Mouse (Mus musculus): ENCODE measurements at regions not wholly inside any gene's neighbourhood (a gene's known extent, or its start where the extent isn't known, plus 50 kb on each side); places are given as distances from the start of the nearest gene placed in this dataset.

- Histone ChIP-seq H3K36me3 (ENCODE audit: control insufficient read depth, insufficient read depth) (no peaks in the 10 kb centered on the region), H3K27me3 (ENCODE audit: control insufficient read depth, insufficient read depth, insufficient read length) (no peaks in the 10 kb centered on the region), H3K4me2 (ENCODE audit: low read depth) (peak overlapping the region; percentile 3), H3ac (ENCODE audit: control insufficient read depth, insufficient read length) (no peak overlapping the region), H3K4me3 (no peak overlapping the region), H3K79me2 (ENCODE audit: control insufficient read depth, insufficient read depth) (no peaks in the 10 kb centered on the region)
- TF ChIP-seq USF1 (IDR thresholded peaks at IDR 0.05; ENCODE audit: low read depth) (no peak), MYOD1 (IDR thresholded peaks at IDR 0.05; ENCODE audit: control insufficient read depth in 1 of 3, insufficient read length in 2 of 3, low read depth in 2 of 3) (no peak), SRF (IDR thresholded peaks at IDR 0.05; ENCODE audit: control insufficient read depth, insufficient read length, low read depth) (no peak), REST (IDR thresholded peaks at IDR 0.05; ENCODE audit: insufficient read depth, insufficient read length) (no peak), CEBPB (IDR thresholded peaks at IDR 0.05; ENCODE audit: insufficient read depth, poor library complexity, severe bottlenecking) (no peak), POLR2AphosphoS2 (IDR thresholded peaks at IDR 0.05; ENCODE audit: insufficient read length, low read depth) (no peak), E2F4 (IDR thresholded peaks at IDR 0.05; ENCODE audit: insufficient read depth) (no peak), TCF12 (IDR thresholded peaks at IDR 0.05; ENCODE audit: insufficient read depth, poor library complexity, severe bottlenecking) (no peak), MAX (IDR thresholded peaks at IDR 0.05; ENCODE audit: low read depth) (no peak), MYOG (IDR thresholded peaks at IDR 0.05; ENCODE audit: control insufficient read depth in 1 of 3, insufficient read depth in 1 of 3, insufficient read length in 2 of 3, low read depth in 2 of 3) (no peak), POLR2A (IDR thresholded peaks at IDR 0.05; ENCODE audit: insufficient read length, low read depth) (no peak), TCF3 (IDR thresholded peaks at IDR 0.05; ENCODE audit: insufficient read length, low read depth) (no peak)
Observed at GRCm38 (mm10) chr15:63060826-63061225, 784.2 kb downstream of the Gsdmc2 start.

- Histone ChIP-seq H3K36me3 (ENCODE audit: control insufficient read depth, insufficient read depth) (no peaks in the 10 kb centered on the region), H3K4me2 (ENCODE audit: low read depth) (no peak overlapping the region), H3K4me3 (no peak overlapping the region), H3K27me3 (ENCODE audit: control insufficient read depth, insufficient read depth, insufficient read length) (no peaks in the 10 kb centered on the region), H3K79me2 (ENCODE audit: control insufficient read depth, insufficient read depth) (no peaks in the 10 kb centered on the region), H3ac (ENCODE audit: control insufficient read depth, insufficient read length) (no peak overlapping the region)
- no peak for TF ChIP-seq SRF (IDR thresholded peaks at IDR 0.05; ENCODE audit: control insufficient read depth, insufficient read length, low read depth)
- no peak for TF ChIP-seq MYOD1 (IDR thresholded peaks at IDR 0.05; ENCODE audit: control insufficient read depth in 1 of 3, insufficient read length in 2 of 3, low read depth in 2 of 3)
- TF ChIP-seq MAX (IDR thresholded peaks at IDR 0.05; ENCODE audit: low read depth), result no peak
- TF ChIP-seq TCF12 (IDR thresholded peaks at IDR 0.05; ENCODE audit: insufficient read depth, poor library complexity, severe bottlenecking), result no peak
- no peak for TF ChIP-seq POLR2A (IDR thresholded peaks at IDR 0.05; ENCODE audit: insufficient read length, low read depth)
- no peak for TF ChIP-seq E2F4 (IDR thresholded peaks at IDR 0.05; ENCODE audit: insufficient read depth)
- no peak for TF ChIP-seq REST (IDR thresholded peaks at IDR 0.05; ENCODE audit: insufficient read depth, insufficient read length)
- no peak for TF ChIP-seq CEBPB (IDR thresholded peaks at IDR 0.05; ENCODE audit: insufficient read depth, poor library complexity, severe bottlenecking)
- no peak for TF ChIP-seq TCF3 (IDR thresholded peaks at IDR 0.05; ENCODE audit: insufficient read length, low read depth)
- no peak for TF ChIP-seq USF1 (IDR thresholded peaks at IDR 0.05; ENCODE audit: low read depth)
- TF ChIP-seq MYOG (IDR thresholded peaks at IDR 0.05; ENCODE audit: control insufficient read depth in 1 of 3, insufficient read depth in 1 of 3, insufficient read length in 2 of 3, low read depth in 2 of 3), result no peak
- no peak for TF ChIP-seq POLR2AphosphoS2 (IDR thresholded peaks at IDR 0.05; ENCODE audit: insufficient read length, low read depth)
Observed at GRCm38 (mm10) chr15:63052570-63053255, 792.3 kb downstream of the Gsdmc2 start.

GRCm38 (mm10) chr15:63050033-63050432, 794.9 kb downstream of the Gsdmc2 start:
- H3K79me2 ChIP-seq (ENCODE audit: control insufficient read depth, insufficient read depth), result no peaks in the 10 kb centered on the region
- no peak overlapping the region for H3ac ChIP-seq (ENCODE audit: control insufficient read depth, insufficient read length)
- peak in 1 of 3 experiments; percentile 52 for TF ChIP-seq MYOG (IDR thresholded peaks at IDR 0.05; ENCODE audit: control insufficient read depth in 1 of 3, insufficient read depth in 1 of 3, insufficient read length in 2 of 3, low read depth in 2 of 3)
- TF ChIP-seq MYOD1 (IDR thresholded peaks at IDR 0.05; ENCODE audit: control insufficient read depth in 1 of 3, insufficient read length in 2 of 3, low read depth in 2 of 3), result peak in 1 of 3 experiments; percentile 16
- no peak for TF ChIP-seq USF1 (IDR thresholded peaks at IDR 0.05; ENCODE audit: low read depth)
- H3K36me3 ChIP-seq (ENCODE audit: control insufficient read depth, insufficient read depth), result no peaks in the 10 kb centered on the region
- H3K4me2 ChIP-seq (ENCODE audit: low read depth), result no peak overlapping the region
- no peak overlapping the region for H3K4me3 ChIP-seq
- no peaks in the 10 kb centered on the region for H3K27me3 ChIP-seq (ENCODE audit: control insufficient read depth, insufficient read depth, insufficient read length)

GRCm38 (mm10) chr15:63042367-63042766, 802.6 kb downstream of the Gsdmc2 start:
- Histone ChIP-seq H3K27me3 (ENCODE audit: control insufficient read depth, insufficient read depth, insufficient read length) (no peaks in the 10 kb centered on the region), H3K79me2 (ENCODE audit: control insufficient read depth, insufficient read depth) (no peaks in the 10 kb centered on the region), H3K36me3 (ENCODE audit: control insufficient read depth, insufficient read depth) (no peaks in the 10 kb centered on the region), H3ac (ENCODE audit: control insufficient read depth, insufficient read length) (no peak overlapping the region), H3K4me2 (ENCODE audit: low read depth) (no peak overlapping the region), H3K4me3 (no peak overlapping the region)
- no peak for TF ChIP-seq POLR2AphosphoS2 (IDR thresholded peaks at IDR 0.05; ENCODE audit: insufficient read length, low read depth)
- peak; percentile 19 for TF ChIP-seq TCF12 (IDR thresholded peaks at IDR 0.05; ENCODE audit: insufficient read depth, poor library complexity, severe bottlenecking)
- TF ChIP-seq MYOG (IDR thresholded peaks at IDR 0.05; ENCODE audit: control insufficient read depth in 1 of 3, insufficient read depth in 1 of 3, insufficient read length in 2 of 3, low read depth in 2 of 3), result peak in 2 of 3 experiments; percentile 7 to 53
- peak in 2 of 3 experiments; percentile 64 to 75 for TF ChIP-seq MYOD1 (IDR thresholded peaks at IDR 0.05; ENCODE audit: control insufficient read depth in 1 of 3, insufficient read length in 2 of 3, low read depth in 2 of 3)
- no peak for TF ChIP-seq POLR2A (IDR thresholded peaks at IDR 0.05; ENCODE audit: insufficient read length, low read depth)

- H3K4me3 ChIP-seq, result no peak overlapping the region
- H3K27me3 ChIP-seq (ENCODE audit: control insufficient read depth, insufficient read depth, insufficient read length), result no peaks in the 10 kb centered on the region
- peak overlapping the region; percentile 41 for H3K4me2 ChIP-seq (ENCODE audit: low read depth)
- H3K36me3 ChIP-seq (ENCODE audit: control insufficient read depth, insufficient read depth), result no peaks in the 10 kb centered on the region
- H3K79me2 ChIP-seq (ENCODE audit: control insufficient read depth, insufficient read depth), result no peaks in the 10 kb centered on the region
- H3ac ChIP-seq (ENCODE audit: control insufficient read depth, insufficient read length), result no peak overlapping the region
- TF ChIP-seq MYOD1 (IDR thresholded peaks at IDR 0.05; ENCODE audit: control insufficient read depth in 1 of 3, insufficient read length in 2 of 3, low read depth in 2 of 3), result peak; percentile 66 to 98 (median 97)
- peak; percentile 71 for TF ChIP-seq SRF (IDR thresholded peaks at IDR 0.05; ENCODE audit: control insufficient read depth, insufficient read length, low read depth)
- peak; percentile 65 to 96 (median 93) for TF ChIP-seq MYOG (IDR thresholded peaks at IDR 0.05; ENCODE audit: control insufficient read depth in 1 of 3, insufficient read depth in 1 of 3, insufficient read length in 2 of 3, low read depth in 2 of 3)
- no peak for TF ChIP-seq POLR2AphosphoS2 (IDR thresholded peaks at IDR 0.05; ENCODE audit: insufficient read length, low read depth)
- TF ChIP-seq E2F4 (IDR thresholded peaks at IDR 0.05; ENCODE audit: insufficient read depth), result no peak
- no peak for TF ChIP-seq POLR2A (IDR thresholded peaks at IDR 0.05; ENCODE audit: insufficient read length, low read depth)
- TF ChIP-seq TCF3 (IDR thresholded peaks at IDR 0.05; ENCODE audit: insufficient read length, low read depth), result peak; percentile 84
- no peak for TF ChIP-seq MAX (IDR thresholded peaks at IDR 0.05; ENCODE audit: low read depth)
- TF ChIP-seq TCF12 (IDR thresholded peaks at IDR 0.05; ENCODE audit: insufficient read depth, poor library complexity, severe bottlenecking), result peak; percentile 97
- TF ChIP-seq CEBPB (IDR thresholded peaks at IDR 0.05; ENCODE audit: insufficient read depth, poor library complexity, severe bottlenecking), result peak; percentile 93
Observed at GRCm38 (mm10) chr15:63036241-63036640, 808.7 kb downstream of the Gsdmc2 start.
